Mouse (Mus musculus) heart, postnatal 0 days (tissue): ENCODE measurements around the gene Flywch2.

Experiments used
- CTCF ChIP-seq: IDR thresholded peaks from 2 replicates; pipeline ENCODE4 v1.5.1; 2016; ENCODE audit warnings: antibody characterized with exemption, control low read depth, low read depth
- EP300 ChIP-seq: IDR thresholded peaks from 2 replicates; pipeline ENCODE4 v1.6.1; 2016; ENCODE audit warnings: antibody characterized with exemption, low read depth

DNA sequence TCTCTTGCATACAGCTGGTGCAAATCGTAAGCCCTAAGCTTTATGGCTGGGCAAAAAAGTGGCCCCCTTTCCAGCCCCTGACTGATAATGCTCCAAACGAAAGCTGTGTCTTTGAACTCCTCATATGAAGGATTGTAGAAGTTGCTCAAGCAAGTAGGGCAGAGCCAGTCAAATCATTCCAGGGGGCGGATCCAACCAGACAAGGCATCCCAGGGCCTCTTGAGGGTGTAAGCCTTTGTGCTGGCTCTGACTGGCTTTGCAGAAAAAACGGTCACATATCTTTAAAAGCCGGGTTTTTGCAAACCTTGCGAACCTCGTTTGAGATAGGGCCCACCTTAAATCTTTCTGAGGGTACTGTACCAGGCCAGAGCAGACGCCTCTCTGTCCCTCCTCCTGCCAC lies 41.8 kb downstream of the Flywch2 start:
- TF ChIP-seq CTCF (no peak), EP300 (no peak)
